Comparison of ENCODE assay signal across 22 mouse cellular contexts in genomic region chr1:126744631-126745305, GRCm38 (mm10).
A peak's percentile ranks its signal among the peaks of the same experiment; 100 is the strongest.
DNase-seq lines count a peak whose midpoint lies in the region; ATAC-seq and TF ChIP-seq lines count a peak whose summit lies in the region.
"Had no signal": no experiment of that assay in that cellular context is flagged by ENCODE, and none has a peak within 500 bp of the region (broad histone marks: within the 10 kb centered on the region; RNA-seq: fewer than 3 reads in every experiment).

No protein-coding gene starts in this region.

- no peak overlapping the region for H3K4me3 ChIP-seq in neural tube, embryonic 11.5 days (ENCODE audit: low read depth, low read length)
- no peak overlapping the region for H3K4me3 ChIP-seq in neural tube, embryonic 15.5 days (replicated peaks)
- H3K4me3 ChIP-seq in liver, postnatal 0 days (ENCODE audit: low read depth, low read length): no peak overlapping the region
- H3K4me3 ChIP-seq: heart, embryonic 13.5 days; kidney, embryonic 15.5 days; left cerebral cortex, adult 2 months; limb, embryonic 10.5 days; stomach, embryonic 15.5 days had no signal

- H3K9ac ChIP-seq in neural tube, embryonic 11.5 days (ENCODE audit: low read length): no peak overlapping the region
- H3K9ac ChIP-seq in neural tube, embryonic 15.5 days (replicated peaks): no peak overlapping the region
- no peak overlapping the region for H3K9ac ChIP-seq in liver, postnatal 0 days (replicated peaks)
- H3K9ac ChIP-seq: heart, embryonic 13.5 days; kidney, embryonic 15.5 days; stomach, embryonic 15.5 days had no signal

- H3K4me1 ChIP-seq in neural tube, embryonic 11.5 days (ENCODE audit: control insufficient read depth, insufficient read depth, low read length): peaks cover 14% of the 10 kb centered on the region
- H3K4me1 ChIP-seq in neural tube, embryonic 15.5 days: peaks cover 12% of the 10 kb centered on the region; the same call in 1 of the 2 replicates
- H3K4me1 ChIP-seq in liver, postnatal 0 days (ENCODE audit: insufficient read depth): no peaks in the 10 kb centered on the region
- H3K4me1 ChIP-seq: heart, embryonic 13.5 days; stomach, embryonic 15.5 days had no signal

- no peaks in the 10 kb centered on the region for H3K36me3 ChIP-seq in neural tube, embryonic 11.5 days (ENCODE audit: control insufficient read depth, insufficient read depth, low read length)
- no peaks in the 10 kb centered on the region for H3K36me3 ChIP-seq in neural tube, embryonic 15.5 days
- H3K36me3 ChIP-seq in liver, postnatal 0 days (replicated peaks; ENCODE audit: insufficient read depth, low read length): no peaks in the 10 kb centered on the region
- H3K36me3 ChIP-seq: heart, embryonic 13.5 days; kidney, embryonic 15.5 days; limb, embryonic 10.5 days; stomach, embryonic 15.5 days had no signal

- no peak for TF ChIP-seq EP300 in liver, postnatal 0 days (IDR thresholded peaks at IDR 0.05; ENCODE audit: low read depth)

- H3K9me3 ChIP-seq in neural tube, embryonic 11.5 days (ENCODE audit: control insufficient read depth, low read length): no peaks in the 10 kb centered on the region
- H3K9me3 ChIP-seq in neural tube, embryonic 15.5 days (replicated peaks): no peaks in the 10 kb centered on the region
- no peaks in the 10 kb centered on the region for H3K9me3 ChIP-seq in liver, postnatal 0 days (ENCODE audit: low read length)
- H3K9me3 ChIP-seq: heart, embryonic 13.5 days; kidney, embryonic 15.5 days; limb, embryonic 10.5 days; stomach, embryonic 15.5 days had no signal

- H3K4me2 ChIP-seq in neural tube, embryonic 11.5 days (ENCODE audit: low read depth): no peak overlapping the region
- no peak overlapping the region for H3K4me2 ChIP-seq in neural tube, embryonic 15.5 days
- no peak overlapping the region for H3K4me2 ChIP-seq in liver, postnatal 0 days (ENCODE audit: low read depth, low read length)
- H3K4me2 ChIP-seq: heart, embryonic 13.5 days; kidney, embryonic 15.5 days; stomach, embryonic 15.5 days had no signal

- peak overlapping the region; percentile 29; the same call in 1 of the 2 replicates for H3K27ac ChIP-seq in neural tube, embryonic 11.5 days (ENCODE audit: low read depth, low read length)
- no peak overlapping the region for H3K27ac ChIP-seq in neural tube, embryonic 15.5 days (replicated peaks)
- H3K27ac ChIP-seq in liver, postnatal 0 days (ENCODE audit: low read depth): no peak overlapping the region
- H3K27ac ChIP-seq: heart, embryonic 13.5 days; kidney, embryonic 15.5 days; left cerebral cortex, adult 2 months; limb, embryonic 10.5 days; stomach, embryonic 15.5 days had no signal

- WGBS in neural tube, embryonic 11.5 days: 29% methylated on average over 14 of the region's 14 CpGs
- 26% methylated on average over 14 of the region's 14 CpGs for WGBS in neural tube, embryonic 15.5 days
- 80% methylated on average over 14 of the region's 14 CpGs for WGBS in liver, postnatal 0 days (ENCODE audit: insufficient replicate concordance)

- TF ChIP-seq CTCF in liver, postnatal 0 days (IDR thresholded peaks at IDR 0.05; ENCODE audit: low read depth): no peak

- ATAC-seq in neural tube, embryonic 11.5 days (ENCODE audit: insufficient read depth, low FRiP score, low TSS enrichment): peak; percentile 76
- ATAC-seq in neural tube, embryonic 15.5 days (ENCODE audit: low FRiP score): no peak
- ATAC-seq in liver, postnatal 0 days: no peak
- ATAC-seq: intestine, postnatal 0 days had no signal

- intact Hi-C loops in heart, postnatal 10 days (cut with DNase I): no loop called here

- peak; percentile 72 for DNase-seq in heart, adult 11 months
- DNase-seq in heart, postnatal 10 days: no peak
- peak; percentile 34 for DNase-seq in neural tube, embryonic 11.5 days (ENCODE audit: low spot score)
- peak; percentile 50 for DNase-seq in hindlimb bud, embryonic 11.5 days (ENCODE audit: extremely low spot score, low read depth, low spot score)
- no peak for DNase-seq in liver, postnatal 0 days
- no peak for DNase-seq in heart, postnatal 4 days
- DNase-seq: cerebellum, adult 9-10 months; gastrocnemius, postnatal 10 days; heart, adult 18-20 months; heart, postnatal 36 days; kidney, postnatal 4 days; layer of hippocampus, adult 9-11 months; lung, adult 18-20 months; lung, postnatal 14 days; thymus, adult 2 months had no signal

- H3K27me3 ChIP-seq in neural tube, embryonic 11.5 days (ENCODE audit: control insufficient read depth, insufficient read depth, low read length): no peaks in the 10 kb centered on the region
- no peaks in the 10 kb centered on the region for H3K27me3 ChIP-seq in neural tube, embryonic 15.5 days (replicated peaks)
- H3K27me3 ChIP-seq in liver, postnatal 0 days (ENCODE audit: insufficient read depth, low read length): no peaks in the 10 kb centered on the region
- H3K27me3 ChIP-seq: heart, embryonic 13.5 days; kidney, embryonic 15.5 days; stomach, embryonic 15.5 days had no signal

Comparison
In these comparisons a context has a peak if more than half of its experiments do, and no peak if none do; other contexts are left out.
1. DNase-seq: peak in heart, adult 11 months (single experiment), neural tube, embryonic 11.5 days (single experiment) and hindlimb bud, embryonic 11.5 days (single experiment); none in heart, postnatal 10 days (0 of 2), liver, postnatal 0 days (single experiment) and heart, postnatal 4 days (single experiment).